Mouse (Mus musculus) limb, embryonic 14.5 days (tissue): ENCODE data around the gene Vmn2r4. TPM values are rescaled to one million over a fixed set of nuclear protein-coding genes. Genes with fewer than 3 reads are reported as not detected.

Source experiments
- ATAC-seq: fragments of 200-750 bp; cut with Nextera tagmentation; 2 replicates; pipeline ENCODE4 v1.8.0; 2017; ENCODE audit warnings: low read depth, moderate number of reproducible peaks, moderate TSS enrichment; ENCODE audit not compliant: low FRiP score
- DNase-seq: peaks from one replicate; pipeline ENCODE4 v3.0.0-alpha.2; 2015; ENCODE audit warnings: low spot score
- H3K27ac ChIP-seq: fragments of 300-500 bp; sonication (generic); replicated peaks from 2 replicates; pipeline ENCODE4 v1.5.1; 2014; ENCODE audit warnings: low read depth, mild to moderate bottlenecking, low read length, moderate library complexity, mixed read lengths
- H3K27me3 ChIP-seq: fragments of 300-500 bp; sonication (generic); 2 replicates; pipeline ENCODE4 v1.6.1; 2014; ENCODE audit warnings: low read length, mixed read lengths; ENCODE audit not compliant: control insufficient read depth, insufficient read depth
- H3K36me3 ChIP-seq: fragments of 300-500 bp; sonication (generic); 2 replicates; pipeline ENCODE4 v1.6.1; 2014; ENCODE audit warnings: mild to moderate bottlenecking, low read length, moderate library complexity, mixed read lengths; ENCODE audit not compliant: control insufficient read depth, insufficient read depth
- H3K4me1 ChIP-seq: fragments of 300-500 bp; sonication (generic); 2 replicates; pipeline ENCODE4 v1.6.1; 2014; ENCODE audit warnings: antibody characterized with exemption, low read length, mixed read lengths; ENCODE audit not compliant: control insufficient read depth, insufficient read depth
- H3K4me2 ChIP-seq: fragments of 300-500 bp; sonication (generic); replicated peaks from 2 replicates; pipeline ENCODE4 v1.6.1; 2014; ENCODE audit warnings: low read depth, mild to moderate bottlenecking, low read length, moderate library complexity; ENCODE audit not compliant: severe bottlenecking
- H3K4me3 ChIP-seq: fragments of 300-500 bp; sonication (generic); replicated peaks from 2 replicates; pipeline ENCODE4 v1.5.1; 2014; ENCODE audit warnings: low read length
- H3K9ac ChIP-seq: fragments of 300-500 bp; sonication (generic); 2 replicates; pipeline ENCODE4 v1.6.1; 2014; ENCODE audit warnings: mild to moderate bottlenecking, low read depth, low read length, moderate library complexity; ENCODE audit not compliant: severe bottlenecking
- H3K9me3 ChIP-seq: fragments of 300-500 bp; sonication (generic); 2 replicates; pipeline ENCODE4 v1.6.1; 2016; ENCODE audit warnings: low read length; ENCODE audit not compliant: control insufficient read depth
- POLR2A ChIP-seq: fragments of 200-500 bp; IDR thresholded peaks from 2 replicates; pipeline ENCODE4 v1.8.0; 2012; ENCODE audit warnings: inconsistent platforms, mild to moderate bottlenecking, moderate library complexity, borderline replicate concordance; ENCODE audit not compliant: insufficient read depth, insufficient read length; ENCODE audit errors: extremely low read depth
- WGBS: fragments of 180-500 bp; shearing (Covaris S2); extraction: QIAGEN DNeasy Blood & Tissue Kit; methylation state at CpG from one replicate; pipeline ENCODE4 v1.1.7; 2014; 5-methylcytosine and 5-hydroxymethylcytosine counted together
- polyA plus RNA-seq, 2 experiments: library from polyadenylated mRNA; depleted of rRNA in 1 of 2; stranded (reverse) in 1 of 2; unstranded in 1 of 2; fragments of >200 nt; fragmentation: Nextera tagmentation in 1 of 2; extraction: Ambion mirVana in 1 of 2; gene quantifications; 2 replicates each; pipeline versions ENCODE4 v1.2.1 to v1.2.3; 2012 to 2014

The Vmn2r4 gene
- polyA plus RNA-seq, 2 experiments, result not detected

DNA sequence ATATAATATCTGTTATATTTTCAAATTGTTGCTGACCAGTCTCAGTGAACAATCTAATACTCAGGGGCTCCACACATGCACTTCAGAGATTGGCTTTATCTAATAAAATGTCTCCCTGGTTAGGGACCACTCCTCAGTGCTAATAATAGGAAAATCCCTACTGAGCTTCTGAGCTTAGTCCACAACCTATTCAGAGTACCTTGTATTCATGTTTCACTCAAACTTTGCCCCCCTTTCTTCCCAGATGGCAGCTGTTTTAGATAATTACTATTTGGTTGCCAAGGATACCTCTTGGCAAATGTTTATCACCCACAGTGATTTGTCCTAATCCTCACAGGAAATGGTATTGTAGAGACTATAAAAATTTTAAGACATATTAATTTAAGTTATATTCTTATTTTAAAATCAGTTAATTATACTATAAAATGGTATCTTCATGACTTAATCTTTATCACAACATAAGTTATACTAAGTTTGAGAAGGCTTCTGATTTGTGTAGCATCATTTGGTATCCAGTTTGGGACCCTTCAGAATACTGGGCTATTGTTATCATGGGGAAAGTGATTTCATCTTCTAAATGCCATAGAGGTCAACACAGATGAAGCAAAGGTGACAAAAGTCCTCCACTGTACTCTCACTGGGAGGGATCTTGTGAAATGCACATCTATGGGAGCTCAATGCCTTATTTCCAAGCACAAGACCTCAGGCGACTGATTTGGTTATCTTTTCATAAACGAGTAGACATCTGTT lies 55.7 kb downstream of the Vmn2r4 start:
- Histone ChIP-seq H3K9me3 (no peaks in the 10 kb centered on the region), H3K27me3 (no peaks in the 10 kb centered on the region), H3K9ac (no peak overlapping the region), H3K4me2 (no peak overlapping the region), H3K4me3 (no peak overlapping the region), H3K36me3 (no peaks in the 10 kb centered on the region), H3K27ac (no peak overlapping the region), H3K4me1 (no peaks in the 10 kb centered on the region)
- TF ChIP-seq POLR2A, result no peak
- DNase-seq (no peak), ATAC-seq (no peak)
- WGBS, result 84% methylated on average over 2 of the region's 2 CpGs

Other genes starting within 250 kb of the Vmn2r4 start
- not detected in 2 replicates for gene Vmn2r3, start 125.7 kb downstream of the Vmn2r4 start, polyA plus RNA-seq (2012; rRNA removed)
- not detected in 2 replicates for gene Vmn2r3, start 125.7 kb downstream of the Vmn2r4 start, polyA plus RNA-seq (2014; fragmentation: Nextera tagmentation; extraction: Ambion mirVana)
- gene Vmn2r5, start 94.5 kb upstream of the Vmn2r4 start, polyA plus RNA-seq (2012; rRNA removed), result 0.01 TPM in 1 of 2 replicates, not detected in the other
- gene Vmn2r5, start 94.5 kb upstream of the Vmn2r4 start, polyA plus RNA-seq (2014; fragmentation: Nextera tagmentation; extraction: Ambion mirVana), result not detected in 2 replicates
- not detected in 2 replicates for gene Vmn2r6, start 150.5 kb upstream of the Vmn2r4 start, polyA plus RNA-seq (2012; rRNA removed)
- gene Vmn2r6, start 150.5 kb upstream of the Vmn2r4 start, polyA plus RNA-seq (2014; fragmentation: Nextera tagmentation; extraction: Ambion mirVana), result not detected in 2 replicates